Mouse (Mus musculus) embryonic facial prominence, embryonic 11.5 days (tissue): ENCODE results near the gene Fam118b. TPM values are rescaled to one million over a fixed set of nuclear protein-coding genes. Genes with fewer than 3 reads are reported as not detected.

Experiments
- ATAC-seq: fragments of 200-750 bp; cut with Nextera tagmentation; replicated peaks from 2 replicates; pipeline ENCODE4 v1.8.0; 2017; ENCODE audit warnings: low read depth; ENCODE audit not compliant: insufficient number of reproducible peaks, low FRiP score, low TSS enrichment
- DNase-seq: peaks from one replicate; pipeline ENCODE4 v3.0.0-alpha.2; 2015; ENCODE audit warnings: low spot score
- H3K27ac ChIP-seq: fragments of 300-500 bp; sonication (generic); replicated peaks from 2 replicates; pipeline ENCODE4 v1.5.1; 2014; ENCODE audit warnings: mild to moderate bottlenecking, low read depth, low read length, control low read depth
- H3K27me3 ChIP-seq: fragments of 300-500 bp; sonication (generic); 2 replicates; pipeline ENCODE4 v1.6.1; 2014; ENCODE audit warnings: mild to moderate bottlenecking, low read length, moderate library complexity, mixed read lengths; ENCODE audit not compliant: control insufficient read depth, insufficient read depth
- H3K36me3 ChIP-seq: fragments of 300-500 bp; sonication (generic); replicated peaks from 2 replicates; pipeline ENCODE4 v1.6.1; 2014; ENCODE audit warnings: low read depth, mild to moderate bottlenecking, low read length, moderate library complexity, mixed read lengths; ENCODE audit not compliant: control insufficient read depth, insufficient read depth
- H3K4me1 ChIP-seq: fragments of 300-500 bp; sonication (generic); 2 replicates; pipeline ENCODE4 v1.6.1; 2014; ENCODE audit warnings: low read length, mixed read lengths; ENCODE audit not compliant: control insufficient read depth, insufficient read depth
- H3K4me2 ChIP-seq: fragments of 300-500 bp; sonication (generic); 2 replicates; pipeline ENCODE4 v1.6.1; 2014; ENCODE audit warnings: low read depth, mild to moderate bottlenecking, control low read depth, low read length, moderate library complexity
- H3K4me3 ChIP-seq: fragments of 300-500 bp; sonication (generic); 2 replicates; pipeline ENCODE4 v1.5.1; 2014; ENCODE audit warnings: low read depth, low read length, control low read depth
- H3K9ac ChIP-seq: fragments of 300-500 bp; sonication (generic); replicated peaks from 2 replicates; pipeline ENCODE4 v1.6.1; 2014; ENCODE audit warnings: mild to moderate bottlenecking, control low read depth, low read length
- H3K9me3 ChIP-seq: fragments of 300-500 bp; sonication (generic); replicated peaks from 2 replicates; pipeline ENCODE4 v1.6.1; 2016; ENCODE audit warnings: mild to moderate bottlenecking, low read length, inconsistent platforms, mixed read lengths; ENCODE audit not compliant: control insufficient read depth
- WGBS: fragments of 180-500 bp; shearing (Covaris S2); extraction: QIAGEN DNeasy Blood & Tissue Kit; methylation state at CpG from one replicate; pipeline ENCODE4 v1.1.7; 2014; 5-methylcytosine and 5-hydroxymethylcytosine counted together
- polyA plus RNA-seq: library from polyadenylated mRNA; unstranded; fragments of >200 nt; fragmentation: Nextera tagmentation; extraction: Ambion mirVana; gene quantifications from 2 replicates; pipeline ENCODE4 v1.2.1, GENCODE M21; 2014

The Fam118b gene
- polyA plus RNA-seq, 1 experiment from 2014 or later = 75.0 TPM

DNA sequence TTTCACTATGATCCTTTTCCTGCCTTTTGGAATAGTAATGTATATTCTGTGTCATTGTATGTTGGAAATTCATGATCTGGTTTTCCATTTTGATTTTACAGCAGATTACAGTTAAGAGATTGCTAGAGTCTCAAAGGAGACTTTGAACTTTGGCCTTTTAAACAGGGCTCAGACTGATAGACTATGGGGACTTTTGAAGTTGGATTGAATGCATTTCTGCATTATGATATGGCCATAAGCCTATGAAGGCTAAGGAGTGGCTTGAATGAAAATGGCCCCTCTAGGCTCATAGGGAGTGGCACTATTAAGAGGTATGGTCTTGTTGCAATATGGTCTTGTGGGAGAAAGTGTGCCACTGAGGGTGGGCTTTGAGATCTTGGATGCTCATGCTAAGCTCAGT lies 30.2 kb upstream of the Fam118b start:
- no peak for DNase-seq
- no peaks in the 10 kb centered on the region for H3K9me3 ChIP-seq
- H3K4me2 ChIP-seq = no peak overlapping the region
- H3K27me3 ChIP-seq = no peaks in the 10 kb centered on the region
- H3K9ac ChIP-seq = no peak overlapping the region
- H3K27ac ChIP-seq = no peak overlapping the region
- H3K36me3 ChIP-seq = no peaks in the 10 kb centered on the region
- no peaks in the 10 kb centered on the region for H3K4me1 ChIP-seq
- ATAC-seq = no peak
- no peak overlapping the region for H3K4me3 ChIP-seq

GRCm38 (mm10) chr9:35293465-35293864 lies 25.9 kb upstream of the Fam118b start:
- no peak for ATAC-seq
- WGBS = 85% methylated on average over 5 of the region's 5 CpGs

DNA sequence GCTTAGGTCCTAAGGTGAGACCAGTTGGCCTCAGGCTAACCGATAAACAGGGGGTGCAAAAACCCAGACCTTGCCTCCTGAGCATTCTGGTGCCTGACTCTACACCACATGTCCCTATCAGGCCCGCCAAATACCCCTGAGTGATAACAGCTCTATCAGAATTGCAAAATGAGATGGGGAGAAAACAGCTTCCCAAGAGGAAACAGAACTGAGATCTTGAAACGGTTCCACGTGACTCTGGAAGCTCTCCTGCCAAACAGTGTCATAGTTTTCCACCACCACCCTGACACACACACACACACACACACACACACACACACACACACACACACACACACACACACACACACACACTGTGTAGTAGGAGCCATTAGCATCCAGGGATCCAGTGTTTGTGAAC lies 23.3 kb upstream of the Fam118b start:
- no peak overlapping the region for H3K4me2 ChIP-seq
- H3K4me3 ChIP-seq = no peak overlapping the region
- H3K36me3 ChIP-seq = no peaks in the 10 kb centered on the region
- no peaks in the 10 kb centered on the region for H3K27me3 ChIP-seq
- ATAC-seq (no peak), DNase-seq (no peak)
- no peak overlapping the region for H3K9ac ChIP-seq
- H3K4me1 ChIP-seq = no peaks in the 10 kb centered on the region
- H3K9me3 ChIP-seq = no peaks in the 10 kb centered on the region
- no peak overlapping the region for H3K27ac ChIP-seq
- 80% methylated on average over 4 of the region's 4 CpGs for WGBS

More at GRCm38 (mm10) chr9:35293465-35293864, 25.9 kb upstream of the Fam118b start:
- H3K4me3 ChIP-seq = no peak overlapping the region
- no peaks in the 10 kb centered on the region for H3K27me3 ChIP-seq
- no peaks in the 10 kb centered on the region for H3K9me3 ChIP-seq
- DNase-seq = no peak
- H3K36me3 ChIP-seq = no peaks in the 10 kb centered on the region
- H3K27ac ChIP-seq = no peak overlapping the region
- no peak overlapping the region for H3K4me2 ChIP-seq
- no peak overlapping the region for H3K9ac ChIP-seq
- no peaks in the 10 kb centered on the region for H3K4me1 ChIP-seq

DNA sequence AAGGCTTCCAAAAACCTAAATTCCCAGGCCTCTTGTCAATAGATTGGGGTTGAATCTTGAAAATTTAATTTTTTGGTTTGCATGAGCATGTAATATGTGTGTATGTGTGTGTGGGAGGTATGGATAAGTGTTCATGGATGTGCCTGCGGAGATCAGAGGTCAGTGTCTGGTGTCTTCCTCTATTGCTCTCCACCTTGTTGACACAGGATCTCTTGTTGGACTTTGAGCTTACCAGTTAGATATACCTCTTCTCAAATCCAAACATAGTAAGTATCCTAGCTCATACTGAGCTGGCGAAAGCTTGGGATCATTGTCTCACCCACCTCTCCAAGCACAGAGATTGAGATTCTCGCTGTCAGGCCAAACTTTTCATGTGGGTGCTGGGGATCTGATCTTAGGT lies 22.8 kb upstream of the Fam118b start:
- 91% methylated on average over 3 of the region's 3 CpGs for WGBS
- Histone ChIP-seq H3K9ac (no peak overlapping the region), H3K4me2 (no peak overlapping the region), H3K4me3 (no peak overlapping the region), H3K27ac (no peak overlapping the region), H3K36me3 (no peaks in the 10 kb centered on the region), H3K4me1 (no peaks in the 10 kb centered on the region), H3K27me3 (no peaks in the 10 kb centered on the region), H3K9me3 (no peaks in the 10 kb centered on the region)
- DNase-seq = no peak
- no peak for ATAC-seq

DNA sequence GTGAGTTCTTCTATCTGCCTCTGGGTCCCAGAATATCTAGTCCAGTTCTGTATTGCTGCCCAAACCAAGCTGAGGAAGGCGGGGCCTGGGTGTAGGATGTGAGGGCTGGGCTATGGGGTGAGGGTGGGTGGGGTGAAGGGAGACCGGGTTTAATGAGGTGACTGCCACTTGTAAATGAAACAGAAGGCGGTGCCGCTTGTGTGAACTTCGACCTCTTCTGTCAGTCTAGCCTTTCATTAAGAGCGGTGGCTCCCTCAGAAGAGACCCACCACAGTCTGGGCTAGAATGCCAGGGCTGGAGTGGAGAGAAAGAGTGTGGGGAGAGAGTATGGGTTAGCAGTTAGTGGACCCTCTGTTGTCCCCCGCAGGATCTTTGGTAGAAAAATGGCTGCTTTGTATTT lies 22.4 kb upstream of the Fam118b start:
- 23% methylated on average over 7 of the region's 7 CpGs for WGBS
- no peak overlapping the region for H3K4me3 ChIP-seq
- ATAC-seq = no peak; the same call in 1 of the 2 replicates
- no peak overlapping the region for H3K9ac ChIP-seq
- no peaks in the 10 kb centered on the region for H3K4me1 ChIP-seq
- no peaks in the 10 kb centered on the region for H3K36me3 ChIP-seq
- H3K9me3 ChIP-seq = no peaks in the 10 kb centered on the region
- no peak overlapping the region for H3K4me2 ChIP-seq
- no peak overlapping the region for H3K27ac ChIP-seq
- no peak for DNase-seq
- H3K27me3 ChIP-seq = no peaks in the 10 kb centered on the region

- no peak overlapping the region for H3K4me3 ChIP-seq
- ATAC-seq = no peak
- WGBS = 64% methylated on average over 3 of the region's 3 CpGs
- H3K4me1 ChIP-seq = peaks cover 4% of the 10 kb centered on the region; the same call in 1 of the 2 replicates
- H3K4me2 ChIP-seq = no peak overlapping the region
- no peak for DNase-seq
- H3K27me3 ChIP-seq = no peaks in the 10 kb centered on the region
- no peak overlapping the region for H3K9ac ChIP-seq
- H3K27ac ChIP-seq = no peak overlapping the region
- H3K9me3 ChIP-seq = no peaks in the 10 kb centered on the region
- H3K36me3 ChIP-seq = no peaks in the 10 kb centered on the region
Observed at GRCm38 (mm10) chr9:35286351-35286750, 18.7 kb upstream of the Fam118b start.

GRCm38 (mm10) chr9:35284351-35284750 lies 16.7 kb upstream of the Fam118b start:
- Histone ChIP-seq H3K4me2 (no peak overlapping the region), H3K27ac (no peak overlapping the region), H3K4me1 (peaks cover 4% of the 10 kb centered on the region; the same call in 1 of the 2 replicates), H3K9me3 (no peaks in the 10 kb centered on the region), H3K36me3 (no peaks in the 10 kb centered on the region), H3K4me3 (no peak overlapping the region), H3K27me3 (no peaks in the 10 kb centered on the region), H3K9ac (no peak overlapping the region)
- DNase-seq = no peak
- 76% methylated on average over 4 of the region's 4 CpGs for WGBS
- ATAC-seq = no peak

DNA sequence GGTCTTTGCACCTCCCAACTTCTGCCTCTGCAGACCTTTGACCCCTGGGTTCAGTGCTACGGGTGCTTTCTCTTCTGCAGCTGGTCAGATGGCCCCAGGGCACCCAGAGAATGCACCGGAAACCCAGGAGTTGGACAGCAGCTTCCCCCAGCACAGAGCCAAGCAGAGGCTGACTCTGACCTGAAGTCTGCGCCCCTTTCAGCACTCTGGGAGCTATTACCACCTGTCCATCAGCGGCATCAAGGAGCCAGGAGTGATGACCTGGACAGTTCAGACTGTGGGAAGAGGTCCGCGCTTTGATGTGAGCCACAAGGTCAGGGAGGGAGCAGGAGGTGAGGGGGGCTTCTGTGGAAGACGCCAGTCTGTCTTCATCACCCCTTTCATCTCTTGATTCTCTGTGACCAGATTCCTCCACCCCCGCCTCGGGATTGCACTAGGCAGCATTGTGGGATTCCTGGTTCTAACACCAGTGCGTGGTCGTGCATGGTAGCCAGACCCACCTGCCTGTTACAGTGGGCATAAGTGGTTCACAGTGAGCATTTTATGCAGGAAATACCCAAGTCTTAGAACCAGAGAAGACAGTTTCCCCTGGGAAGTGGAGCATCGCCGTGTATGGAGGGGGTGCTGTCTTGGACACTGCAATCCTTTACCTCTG lies 15.9 kb upstream of the Fam118b start:
- H3K4me2 ChIP-seq = no peak overlapping the region
- H3K9me3 ChIP-seq = no peaks in the 10 kb centered on the region
- no peaks in the 10 kb centered on the region for H3K36me3 ChIP-seq
- no peaks in the 10 kb centered on the region for H3K27me3 ChIP-seq
- H3K4me3 ChIP-seq = no peak overlapping the region
- 28% methylated on average over 13 of the region's 13 CpGs for whole genome bisulfite sequencing
- no peak overlapping the region for H3K27ac ChIP-seq
- peak; percentile 26 for DNase-seq
- H3K4me1 ChIP-seq = peaks cover 4% of the 10 kb centered on the region; the same call in 1 of the 2 replicates
- H3K9ac ChIP-seq = no peak overlapping the region
- peak; percentile 73 for ATAC-seq
